Comparison of ENCODE assay signal across 8 mouse cellular contexts in genomic region chr3:132747036-132747435, GRCm38 (mm10).
DNase-seq lines count a peak whose midpoint lies in the region; ATAC-seq and TF ChIP-seq lines count a peak whose summit lies in the region.

No protein-coding gene starts in this region.

- no peak overlapping the region for H3K9ac ChIP-seq in forebrain, embryonic 14.5 days (ENCODE audit: low read length)
- H3K9ac ChIP-seq in hindbrain, embryonic 15.5 days = no peak overlapping the region

- peak; percentile 81 for TF ChIP-seq CTCF in gastrocnemius, adult 2 months (IDR thresholded peaks at IDR 0.05)

- 26% methylated on average over 3 of the region's 3 CpGs for WGBS in forebrain, embryonic 14.5 days
- WGBS in hindbrain, embryonic 15.5 days = 26% methylated on average over 3 of the region's 3 CpGs

- peak; percentile 85 for ATAC-seq in forebrain, embryonic 14.5 days
- ATAC-seq in hindbrain, embryonic 15.5 days (ENCODE audit: low FRiP score, low read depth) = peak; percentile 93

- no peak overlapping the region for H3K27ac ChIP-seq in gastrocnemius, adult 2 months
- H3K27ac ChIP-seq in forebrain, embryonic 14.5 days (ENCODE audit: low read depth, low read length) = no peak overlapping the region
- H3K27ac ChIP-seq in hindbrain, embryonic 15.5 days (replicated peaks) = no peak overlapping the region

- no peaks in the 10 kb centered on the region for H3K27me3 ChIP-seq in forebrain, embryonic 14.5 days (replicated peaks; ENCODE audit: control insufficient read depth, insufficient read depth, low read length)
- no peaks in the 10 kb centered on the region for H3K27me3 ChIP-seq in hindbrain, embryonic 15.5 days

- intact Hi-C loops in gastrocnemius, adult 2 months (cut with DNase I) = loop anchor here (5.0 to 10.0 kb wide), 2 partner anchors 338 to 525 kb away; no protein-coding TSS in a partner anchor

- H3K4me3 ChIP-seq in gastrocnemius, adult 2 months = no peak overlapping the region
- H3K4me3 ChIP-seq in forebrain, embryonic 14.5 days (ENCODE audit: low read depth, low read length) = no peak overlapping the region
- no peak overlapping the region for H3K4me3 ChIP-seq in hindbrain, embryonic 15.5 days

- peak; percentile 38 for DNase-seq in gastrocnemius, adult 2 months
- no peak for DNase-seq in gastrocnemius, postnatal 25 days
- DNase-seq in brain, embryonic 18.5 days (ENCODE audit: low read depth, low spot score) = peak; percentile 46
- peak; percentile 86 for DNase-seq in forebrain, embryonic 14.5 days (ENCODE audit: low spot score)
- DNase-seq in layer of hippocampus, postnatal 14 days (ENCODE audit: low spot score in 2 of 2) = peak; percentile 34 to 83
- peak; percentile 64 for DNase-seq in lung, postnatal 25 days (ENCODE audit: low spot score)
- peak; percentile 41 for DNase-seq in right cerebral cortex, postnatal 4 days

- H3K4me1 ChIP-seq in forebrain, embryonic 14.5 days (ENCODE audit: control insufficient read depth, insufficient read depth, low read length) = peaks cover 7% of the 10 kb centered on the region
- H3K4me1 ChIP-seq in hindbrain, embryonic 15.5 days (replicated peaks) = no peaks in the 10 kb centered on the region

- H3K4me2 ChIP-seq in forebrain, embryonic 14.5 days (ENCODE audit: low read length) = no peak overlapping the region
- no peak overlapping the region for H3K4me2 ChIP-seq in hindbrain, embryonic 15.5 days

- no peaks in the 10 kb centered on the region; the same call in 1 of the 2 replicates for H3K36me3 ChIP-seq in forebrain, embryonic 14.5 days (ENCODE audit: control insufficient read depth, insufficient read depth, low read length)
- no peaks in the 10 kb centered on the region for H3K36me3 ChIP-seq in hindbrain, embryonic 15.5 days

- no peaks in the 10 kb centered on the region for H3K9me3 ChIP-seq in forebrain, embryonic 14.5 days (replicated peaks; ENCODE audit: control insufficient read depth, low read length)
- H3K9me3 ChIP-seq in hindbrain, embryonic 15.5 days = no peaks in the 10 kb centered on the region
